25 mouse cellular contexts compared by ENCODE assay signal in the genomic region with DNA sequence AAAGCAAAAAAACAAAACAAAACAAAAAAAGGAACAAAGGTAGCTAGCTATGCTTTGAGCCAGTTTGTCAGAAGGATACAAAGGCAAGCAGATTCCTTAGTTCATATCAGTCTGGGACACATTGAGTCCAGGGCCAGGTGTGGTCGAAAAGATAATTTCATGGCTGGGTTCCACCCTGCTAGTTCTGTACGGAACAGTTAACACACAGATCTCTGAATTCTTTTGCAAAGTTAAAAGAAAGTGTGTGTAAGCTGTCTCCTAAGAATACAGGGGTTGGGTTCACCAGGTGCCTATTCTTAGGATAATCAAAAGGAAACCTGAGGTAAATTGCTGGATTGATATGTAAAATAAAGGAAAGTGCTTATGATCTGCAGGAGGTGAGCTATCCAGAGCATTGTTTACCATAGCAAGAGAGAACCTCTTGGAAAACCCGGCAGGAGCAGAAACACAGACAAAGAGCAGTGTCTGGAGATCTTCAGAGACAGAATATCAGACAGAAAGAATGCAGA. TPM values are rescaled to one million over a fixed set of nuclear protein-coding genes. Genes with fewer than 3 reads are reported as not detected.
DNase-seq lines count a peak whose midpoint lies in the region; ATAC-seq and TF ChIP-seq lines count a peak whose summit lies in the region.
"Had no signal": no experiment of that assay in that cellular context is flagged by ENCODE, and none has a peak within 500 bp of the region (broad histone marks: within the 10 kb centered on the region; RNA-seq: fewer than 3 reads in every experiment).

No protein-coding gene starts in this region.

- H3K9ac ChIP-seq in ES-Bruce4 (ENCODE audit: low read depth, poor library complexity, severe bottlenecking) (no peak overlapping the region), ES-E14 (ENCODE audit: insufficient read depth, low read depth, low read length, poor library complexity, severe bottlenecking) (no peak overlapping the region)
- no peak overlapping the region for H3K9ac ChIP-seq in liver, embryonic 14.5 days (replicated peaks)
- H3K9ac ChIP-seq: midbrain, embryonic 13.5 days had no signal

- no peak for TF ChIP-seq CTCF in ES-Bruce4 (IDR thresholded peaks at IDR 0.05; ENCODE audit: low read depth, low read length)
- TF ChIP-seq CTCF in liver, embryonic 14.5 days (IDR thresholded peaks at IDR 0.05; ENCODE audit: low read depth), result no peak

- no peak for TF ChIP-seq POLR2A in ES-Bruce4 (IDR thresholded peaks at IDR 0.05; ENCODE audit: insufficient read depth, low read length)

- in situ Hi-C loops in ES-E14 (cut with MboI; ENCODE audit: low sequenced_read_pairs in 2 of 2, unreplicated experiment in 2 of 2), result no loop called here

- H3K36me3 ChIP-seq in ES-Bruce4 (ENCODE audit: control insufficient read depth, insufficient read depth, low read length, poor library complexity, severe bottlenecking) (no peaks in the 10 kb centered on the region), ES-E14 (ENCODE audit: control insufficient read depth, insufficient read depth, low read length, poor library complexity, severe bottlenecking) (no peaks in the 10 kb centered on the region)
- H3K36me3 ChIP-seq in liver, embryonic 14.5 days (replicated peaks; ENCODE audit: control insufficient read depth, insufficient read depth, low read depth), result no peaks in the 10 kb centered on the region
- H3K36me3 ChIP-seq: midbrain, embryonic 13.5 days had no signal

- ATAC-seq in liver, embryonic 14.5 days (ENCODE audit: insufficient read depth), result peak; percentile 92
- ATAC-seq: forebrain, embryonic 16.5 days; midbrain, embryonic 13.5 days; Patski had no signal

- DNase-seq in ES-E14 (ENCODE audit: low read depth, low spot score), result peak; percentile 78
- DNase-seq in c-Kit-positive CD71-positive TER-119-positive erythroid progenitor cells, embryonic 14.5 days (ENCODE audit: low spot score), result peak; percentile 79
- DNase-seq in liver, embryonic 14.5 days (ENCODE audit: low read depth in 3 of 3, low spot score in 3 of 3), result peak; percentile 61 to 77 (median 76)
- DNase-seq in retina, postnatal 1 day, result no peak
- DNase-seq in testis, postnatal 10 days (ENCODE audit: low spot score), result no peak
- no peak for DNase-seq in kidney, adult 8-10 months
- DNase-seq: adrenal gland, adult 8-10 months; cerebellum, postnatal 14 days; lung, adult 2 months; lung, postnatal 4 days; thymus, postnatal 4 days had no signal

- H3K4me2 ChIP-seq in liver, embryonic 14.5 days (ENCODE audit: low read depth), result peak overlapping the region; percentile 44
- H3K4me2 ChIP-seq: midbrain, embryonic 13.5 days had no signal

- H3K4me1 ChIP-seq in ES-Bruce4 (ENCODE audit: control insufficient read depth, insufficient read depth, low read length) (no peaks in the 10 kb centered on the region), ES-E14 (ENCODE audit: control insufficient read depth in 2 of 2, insufficient read depth in 2 of 2, low read length in 2 of 2, poor library complexity in 1 of 2) (no peaks in the 10 kb centered on the region; a peak in 1 of 4 replicates)
- peaks cover 0 to 7% of the 10 kb centered on the region in 2 experiments; a peak in 1 of 4 replicates for H3K4me1 ChIP-seq in liver, embryonic 14.5 days (replicated peaks; ENCODE audit: control insufficient read depth in 2 of 2, insufficient read depth in 2 of 2, low read length in 1 of 2)
- H3K4me1 ChIP-seq: midbrain, embryonic 13.5 days had no signal

- no peaks in the 10 kb centered on the region; the same call in 1 of the 2 replicates for H3K27me3 ChIP-seq in ES-Bruce4 (ENCODE audit: control insufficient read depth, insufficient read depth, low read length, poor library complexity, severe bottlenecking)
- no peaks in the 10 kb centered on the region for H3K27me3 ChIP-seq in liver, embryonic 14.5 days (ENCODE audit: control insufficient read depth, insufficient read depth, low read length)
- H3K27me3 ChIP-seq: midbrain, embryonic 13.5 days; Patski had no signal

- TF ChIP-seq EP300 in ES-Bruce4 (IDR thresholded peaks at IDR 0.05; ENCODE audit: insufficient read depth, low read depth, low read length), result no peak
- peak; percentile 80 for TF ChIP-seq EP300 in liver, embryonic 14.5 days (IDR thresholded peaks at IDR 0.05; ENCODE audit: low read depth)

- WGBS in liver, embryonic 14.5 days (ENCODE audit: insufficient replicate concordance), result 29% methylated on average over 3 of the region's 3 CpGs

- H3K9me3 ChIP-seq in ES-Bruce4 (replicated peaks; ENCODE audit: control insufficient read depth, insufficient read depth, low read length, poor library complexity, severe bottlenecking), result no peaks in the 10 kb centered on the region; the same call in 1 of the 2 replicates
- no peaks in the 10 kb centered on the region for H3K9me3 ChIP-seq in ES-E14 (ENCODE audit: control insufficient read depth, insufficient read depth, low read depth, low read length)
- H3K9me3 ChIP-seq in liver, embryonic 14.5 days (ENCODE audit: control insufficient read depth, low read length), result no peaks in the 10 kb centered on the region
- H3K9me3 ChIP-seq: midbrain, embryonic 13.5 days had no signal

- H3K27ac ChIP-seq in ES-Bruce4 (ENCODE audit: insufficient read depth, low read length) (peak overlapping the region; percentile 33; the same call in 1 of the 2 replicates), ES-E14 (ENCODE audit: insufficient read depth, low read depth, low read length, poor library complexity, severe bottlenecking) (peak overlapping the region; percentile 78; the same call in 1 of the 2 replicates)
- peak overlapping the region; percentile 72 for H3K27ac ChIP-seq in liver, embryonic 14.5 days
- H3K27ac ChIP-seq: midbrain, embryonic 13.5 days had no signal

- no peak overlapping the region for H3K4me3 ChIP-seq in ES-Bruce4 (ENCODE audit: low read depth, low read length)
- H3K4me3 ChIP-seq in ES-E14 (ENCODE audit: insufficient read depth in 1 of 2, low read depth in 1 of 2, low read length in 2 of 2, poor library complexity in 1 of 2, severe bottlenecking in 1 of 2), result no peak overlapping the region
- H3K4me3 ChIP-seq in liver, embryonic 14.5 days (ENCODE audit: insufficient read depth in 1 of 2, low read depth in 2 of 2, low read length in 2 of 2), result no peak overlapping the region
- H3K4me3 ChIP-seq: midbrain, embryonic 13.5 days; myocyte had no signal

TF ChIP-seq in ES-E14, 5 proteins besides CTCF, POLR2A, EP300 and RAD21:
- TF ChIP-seq MAFK (IDR thresholded peaks at IDR 0.05; ENCODE audit: insufficient read depth, low read depth, low read length) (no peak), HCFC1 (IDR thresholded peaks at IDR 0.05; ENCODE audit: borderline replicate concordance, insufficient read depth, low read length) (no peak), ZNF384 (IDR thresholded peaks at IDR 0.05; ENCODE audit: low read depth, low read length) (no peak), CHD2 (IDR thresholded peaks at IDR 0.05; ENCODE audit: low read depth, low read length) (peak; percentile 78), ZC3H11A (IDR thresholded peaks at IDR 0.05; ENCODE audit: borderline replicate concordance, low read depth, low read length) (no peak)

RNA-seq across cellular contexts. Expression of a gene that starts 37.6 kb away (rescaled TPM):
- polyA plus RNA-seq in ES-Bruce4 (2011; ENCODE audit: insufficient read depth, insufficient read length, low read depth, missing spikeins), result not detected in 2 replicates
- not detected in 2 replicates for total RNA-seq in ES-E14 (2012; rRNA removed)
- polyA plus RNA-seq in liver, embryonic 14.5 days (2012; rRNA removed), result not detected in 2 replicates
- not detected in 2 replicates for polyA plus RNA-seq in liver, embryonic 14.5 days (2014; fragmentation: Nextera tagmentation; extraction: Ambion mirVana)
- total RNA-seq: adrenal gland, adult 8-10 months; gastrocnemius, adult 18-20 months; granulocyte monocyte progenitor cell, adult 5-6 weeks; heart, postnatal 25 days; layer of hippocampus, postnatal 25 days; left cerebral cortex, postnatal 36 days; neutrophil, adult 5-6 weeks had no signal
- polyA plus RNA-seq: forebrain, embryonic 16.5 days; kidney, embryonic 14.5 days; large intestine, adult 2 months; lung, adult 2 months; midbrain, embryonic 13.5 days; myocyte; Patski; stomach, embryonic 16.5 days had no signal

Comparison
In these comparisons a context has a peak if more than half of its experiments do, and no peak if none do; other contexts are left out.
1. DNase-seq: peak in ES-E14 (single experiment), c-Kit-positive CD71-positive TER-119-positive erythroid progenitor cells, embryonic 14.5 days (single experiment) and liver, embryonic 14.5 days (3 of 3); none in retina, postnatal 1 day (single experiment), testis, postnatal 10 days (single experiment) and kidney, adult 8-10 months (0 of 2).
2. Peak in every context shown above with its lines, with median percentiles within 50 percentile points of each other: H3K27ac ChIP-seq.